Mouse (Mus musculus): Measurements from ENCODE around the gene Irx4. TPM values are rescaled to one million over a fixed set of nuclear protein-coding genes. Genes with fewer than 3 reads are reported as not detected.

The Irx4 gene
- polyA plus RNA-seq, 1 experiment from 2014 or later: 0.15 TPM

DNA sequence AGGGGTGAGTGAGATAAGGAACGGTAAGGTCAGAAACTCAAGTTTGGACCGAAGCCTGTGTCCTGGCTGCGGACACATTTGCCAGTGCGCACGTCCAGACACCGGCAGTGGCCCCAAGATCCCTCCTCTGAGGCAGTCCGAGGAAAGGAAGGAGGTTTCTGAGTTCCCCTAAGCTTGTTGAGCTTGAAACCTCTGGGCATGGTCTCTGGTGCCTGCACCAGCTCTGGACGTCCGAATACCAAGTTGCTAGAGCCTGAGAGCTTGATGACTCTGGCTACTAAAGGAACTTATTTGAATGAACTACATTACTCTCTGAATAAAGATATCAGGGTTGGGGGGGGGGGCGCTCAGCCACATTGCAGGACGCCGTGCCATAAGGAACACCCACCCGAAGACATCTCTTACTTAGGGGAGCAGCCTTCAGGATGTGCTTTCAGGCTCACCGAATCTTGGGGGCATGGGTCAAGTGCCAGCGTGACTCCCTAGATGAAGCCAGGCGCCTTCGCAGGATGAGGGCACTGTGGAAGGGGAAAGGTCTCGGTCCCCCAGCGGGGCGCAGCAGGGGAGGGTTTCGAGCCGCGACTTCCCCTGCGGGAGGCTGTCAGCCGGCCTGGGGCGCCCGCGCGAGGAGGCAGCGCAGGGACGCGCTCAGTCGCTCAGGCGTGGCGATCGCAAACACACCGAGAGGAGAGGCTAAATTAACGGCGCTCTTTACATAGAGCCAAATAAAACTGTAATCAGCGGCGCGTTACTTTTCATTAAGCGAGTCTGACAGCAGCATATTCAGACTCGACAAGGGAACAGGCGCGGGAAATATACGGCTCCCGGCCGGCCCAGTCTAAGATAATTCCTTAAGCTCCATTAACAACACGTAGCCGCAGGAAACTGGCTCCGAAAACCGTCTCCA is 11.3 kb downstream of the Irx4 start:
- Histone ChIP-seq H3K27me3 (peaks cover 87% of the 10 kb centered on the region), H3K9me3 (no peaks in the 10 kb centered on the region), H3K4me2 (peak overlapping the region; percentile 38), H3K36me3 (no peaks in the 10 kb centered on the region), H3K27ac (no peak overlapping the region), H3K4me3 (peak overlapping the region; percentile 20), H3K9ac (no peak overlapping the region), H3K4me1 (peaks cover 16% of the 10 kb centered on the region; the same call in 1 of the 2 replicates)
- no peak for ATAC-seq (ENCODE audit: borderline replicate concordance, extremely low read depth, low FRiP score, low TSS enrichment)
- WGBS: under 1% methylated on average over 53 of the region's 53 CpGs

DNA sequence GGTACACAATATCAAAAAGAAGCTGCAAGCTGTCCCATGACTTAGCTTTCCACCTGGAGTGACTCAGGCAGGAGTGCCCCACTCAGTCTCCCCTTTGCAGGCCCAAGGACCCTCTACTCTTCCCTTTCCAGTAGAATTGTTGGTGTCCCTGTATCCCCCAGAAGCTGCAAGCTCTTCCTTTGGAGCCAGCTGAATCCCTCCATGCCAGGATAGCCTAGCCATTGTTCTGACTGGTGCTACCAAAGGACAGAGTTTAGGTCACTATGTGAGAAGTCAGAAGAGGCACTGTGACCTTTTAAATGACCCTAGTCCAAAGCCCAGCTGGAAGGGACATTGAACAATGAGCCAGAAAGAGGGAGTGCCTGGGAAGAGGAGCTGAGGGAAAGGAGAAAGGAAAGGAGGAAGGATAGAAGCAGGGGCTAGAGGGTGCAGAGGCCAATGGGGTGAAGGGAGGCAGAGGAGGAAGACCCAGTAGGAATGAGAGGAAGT is 12.6 kb downstream of the Irx4 start:
- ATAC-seq (ENCODE audit: borderline replicate concordance, extremely low read depth, low FRiP score, low TSS enrichment): no peak
- Histone ChIP-seq H3K4me3 (no peak overlapping the region), H3K9ac (no peak overlapping the region), H3K27me3 (peaks cover 75% of the 10 kb centered on the region), H3K9me3 (no peaks in the 10 kb centered on the region), H3K36me3 (no peaks in the 10 kb centered on the region), H3K27ac (no peak overlapping the region), H3K4me2 (no peak overlapping the region), H3K4me1 (peaks cover 16% of the 10 kb centered on the region; the same call in 1 of the 2 replicates)

DNA sequence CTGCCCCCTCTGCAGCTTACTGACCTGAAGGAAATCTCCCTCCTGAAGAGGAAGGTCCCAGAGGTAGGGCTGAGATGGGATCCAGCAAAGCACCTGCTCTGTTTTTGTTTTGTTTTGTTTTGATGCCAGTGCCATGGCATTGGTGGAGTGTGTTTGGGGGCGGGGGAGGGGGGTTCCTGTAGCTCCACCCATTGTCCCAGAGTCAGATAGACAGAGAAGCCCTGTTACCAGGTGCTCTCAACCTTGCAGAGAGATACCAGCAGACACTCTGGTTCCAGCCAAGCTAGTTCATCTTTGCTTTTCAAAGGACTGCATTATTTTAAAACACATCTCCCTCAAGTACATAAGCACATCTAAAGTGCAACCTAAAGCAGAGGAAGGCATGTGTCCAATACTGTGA is 13.3 kb downstream of the Irx4 start:
- Histone ChIP-seq H3K4me1 (peaks cover 16% of the 10 kb centered on the region; the same call in 1 of the 2 replicates), H3K4me2 (no peak overlapping the region), H3K27me3 (peaks cover 68% of the 10 kb centered on the region), H3K4me3 (no peak overlapping the region), H3K27ac (no peak overlapping the region), H3K36me3 (no peaks in the 10 kb centered on the region), H3K9ac (no peak overlapping the region), H3K9me3 (no peaks in the 10 kb centered on the region)
- ATAC-seq (ENCODE audit: borderline replicate concordance, extremely low read depth, low FRiP score, low TSS enrichment): no peak
- WGBS: 14% methylated on average over 1 of the region's 1 CpGs

DNA sequence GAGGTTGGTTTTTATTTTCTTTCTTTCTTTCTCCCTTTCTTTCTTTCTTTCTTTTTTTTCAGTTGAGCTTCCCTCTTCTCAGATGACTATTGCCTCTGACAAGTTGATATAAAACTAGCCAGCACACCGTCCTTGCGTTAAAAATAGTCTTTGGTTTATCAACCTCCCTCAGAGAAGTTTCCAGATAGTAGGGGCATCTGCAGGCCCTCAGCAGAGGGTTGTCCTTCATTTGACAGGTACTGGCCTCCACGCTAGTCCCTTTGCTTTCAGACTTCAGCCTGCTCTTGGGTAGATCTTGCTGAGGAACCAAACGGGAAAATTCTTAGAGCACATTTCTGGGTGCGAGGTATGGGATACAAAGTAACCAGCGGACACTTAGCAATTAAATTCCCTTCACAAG is 17.1 kb downstream of the Irx4 start:
- H3K9ac ChIP-seq: no peak overlapping the region
- no peak overlapping the region for H3K4me3 ChIP-seq

DNA sequence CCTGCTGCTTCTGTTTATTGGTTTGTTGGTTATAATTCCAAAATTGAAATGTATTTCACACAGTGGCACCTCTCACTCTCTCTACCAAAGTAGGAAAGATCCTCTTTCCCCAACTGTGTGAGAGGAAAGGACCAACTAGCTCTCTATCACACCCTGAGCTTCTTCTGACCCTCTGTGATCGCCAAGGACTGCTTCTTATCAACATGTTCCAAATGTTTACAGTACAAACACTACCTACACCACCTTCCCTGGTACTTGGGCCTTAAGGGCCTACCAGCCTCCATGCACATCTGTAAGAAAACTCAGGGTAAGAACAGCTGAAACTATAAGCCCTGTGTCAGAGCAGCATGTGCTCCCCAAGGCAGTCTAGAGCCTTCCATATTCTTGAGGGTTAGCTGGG is 17.5 kb downstream of the Irx4 start:
- H3K4me1 ChIP-seq: no peaks in the 10 kb centered on the region
- 13% methylated on average over 1 of the region's 1 CpGs for WGBS
- no peak overlapping the region for H3K27ac ChIP-seq
- H3K9me3 ChIP-seq: no peaks in the 10 kb centered on the region
- no peaks in the 10 kb centered on the region for H3K36me3 ChIP-seq
- H3K9ac ChIP-seq: no peak overlapping the region
- ATAC-seq (ENCODE audit: borderline replicate concordance, extremely low read depth, low FRiP score, low TSS enrichment): no peak
- no peak overlapping the region for H3K4me3 ChIP-seq
- H3K4me2 ChIP-seq: no peak overlapping the region
- peaks cover 25% of the 10 kb centered on the region for H3K27me3 ChIP-seq

More for the DNA sequence above, 17.1 kb downstream of the Irx4 start:
- H3K4me2 ChIP-seq: no peak overlapping the region
- no peaks in the 10 kb centered on the region for H3K36me3 ChIP-seq
- peaks cover 30% of the 10 kb centered on the region for H3K27me3 ChIP-seq
- no peaks in the 10 kb centered on the region for H3K9me3 ChIP-seq
- no peak for ATAC-seq (ENCODE audit: borderline replicate concordance, extremely low read depth, low FRiP score, low TSS enrichment)
- H3K4me1 ChIP-seq: no peaks in the 10 kb centered on the region
- H3K27ac ChIP-seq: no peak overlapping the region
- WGBS: 72% methylated on average over 6 of the region's 6 CpGs

DNA sequence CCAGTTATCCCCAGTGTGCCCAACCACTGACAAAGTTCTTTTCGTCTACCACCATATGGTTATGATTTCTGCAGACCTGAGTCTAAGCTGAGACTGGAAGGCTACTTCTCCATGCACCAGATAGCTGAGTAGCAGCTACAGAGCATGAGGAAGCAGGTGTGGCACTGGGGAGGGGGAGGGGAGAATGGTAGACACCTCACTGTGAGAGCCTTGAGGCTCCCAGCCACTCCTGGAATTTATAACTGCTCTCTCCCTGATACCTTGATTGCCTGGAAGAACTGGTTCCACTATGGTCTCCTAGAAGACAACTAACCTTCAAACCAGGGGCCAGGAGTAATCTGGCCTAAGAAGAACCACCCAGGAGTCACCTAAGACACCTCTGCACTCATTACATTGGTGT is 18.9 kb downstream of the Irx4 start:
- 64% methylated on average over 1 of the region's 1 CpGs for WGBS
- ATAC-seq (ENCODE audit: borderline replicate concordance, extremely low read depth, low FRiP score, low TSS enrichment): no peak
- Histone ChIP-seq H3K36me3 (no peaks in the 10 kb centered on the region), H3K4me1 (no peaks in the 10 kb centered on the region), H3K9ac (no peak overlapping the region), H3K27ac (no peak overlapping the region), H3K27me3 (peaks cover 11% of the 10 kb centered on the region), H3K9me3 (no peaks in the 10 kb centered on the region), H3K4me3 (no peak overlapping the region), H3K4me2 (no peak overlapping the region)

DNA sequence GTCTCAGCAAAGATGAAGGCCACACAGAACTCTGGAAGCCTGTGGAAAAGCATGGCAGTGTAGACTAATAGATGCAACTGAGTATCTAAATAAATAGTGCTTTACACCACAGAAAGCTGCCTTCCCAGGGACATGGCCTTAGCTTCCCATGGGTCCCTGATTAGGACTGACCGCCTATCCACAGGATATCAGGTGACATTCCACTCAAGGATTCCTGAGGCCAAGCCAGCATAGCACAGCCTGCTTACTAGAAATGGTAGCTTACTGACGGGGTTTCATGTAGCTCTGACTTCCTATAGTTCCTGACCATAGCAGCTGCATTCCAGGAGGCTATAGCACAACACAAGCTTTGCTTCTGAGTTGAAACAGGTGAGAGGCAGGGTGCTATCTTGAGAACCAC is 22.1 kb downstream of the Irx4 start:
- ATAC-seq (ENCODE audit: borderline replicate concordance, extremely low read depth, low FRiP score, low TSS enrichment): no peak
- WGBS: 58% methylated on average over 2 of the region's 2 CpGs
- Histone ChIP-seq H3K36me3 (no peaks in the 10 kb centered on the region), H3K9ac (no peak overlapping the region), H3K4me1 (no peaks in the 10 kb centered on the region), H3K4me2 (no peak overlapping the region), H3K9me3 (no peaks in the 10 kb centered on the region), H3K27ac (no peak overlapping the region), H3K4me3 (no peak overlapping the region), H3K27me3 (no peaks in the 10 kb centered on the region)

DNA sequence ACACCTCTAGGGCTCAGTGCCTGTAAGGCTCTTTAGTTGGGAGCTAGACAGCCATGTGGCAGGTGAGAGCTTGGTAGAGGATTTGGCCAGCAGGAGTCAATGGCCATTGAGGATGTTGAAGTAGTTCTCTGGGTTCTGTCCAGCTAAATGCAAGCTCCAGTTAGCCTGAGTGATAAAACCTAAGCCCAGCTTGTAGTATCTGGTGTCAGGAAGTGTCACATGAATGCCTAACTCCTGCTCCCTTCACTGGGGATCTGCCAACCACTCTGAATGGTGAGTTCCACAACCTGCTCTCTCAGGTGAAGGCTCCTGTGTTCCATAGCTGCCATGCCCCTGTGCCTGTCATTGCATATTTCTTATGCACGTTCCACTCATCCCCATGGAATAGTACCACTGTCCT is 23.3 kb downstream of the Irx4 start:
- ATAC-seq (ENCODE audit: borderline replicate concordance, extremely low read depth, low FRiP score, low TSS enrichment): no peak
- Histone ChIP-seq H3K4me2 (no peak overlapping the region), H3K9ac (no peak overlapping the region), H3K4me1 (no peaks in the 10 kb centered on the region), H3K27ac (no peak overlapping the region), H3K27me3 (no peaks in the 10 kb centered on the region), H3K4me3 (no peak overlapping the region), H3K36me3 (no peaks in the 10 kb centered on the region), H3K9me3 (no peaks in the 10 kb centered on the region)
- WGBS: 82% methylated on average over 1 of the region's 1 CpGs

DNA sequence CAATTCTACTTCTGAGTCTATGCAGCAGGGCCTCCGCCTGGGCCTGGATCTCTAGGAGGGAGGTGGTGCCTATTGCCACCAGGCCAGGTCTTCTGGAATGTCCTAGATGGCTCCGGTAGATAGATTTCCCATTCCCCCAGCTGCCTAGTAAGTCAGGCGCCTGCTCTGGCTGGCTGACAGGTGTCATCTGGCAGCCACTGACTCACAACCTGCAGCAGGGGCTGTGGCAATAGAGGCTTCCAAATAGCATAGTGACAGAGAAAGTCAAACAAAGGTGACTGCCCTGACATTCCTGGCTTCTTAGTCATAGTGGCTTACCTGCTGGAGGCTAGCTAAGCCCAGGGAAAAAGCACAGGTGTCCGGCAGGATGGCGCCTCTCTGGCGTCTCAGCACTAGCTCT is 29.9 kb downstream of the Irx4 start:
- H3K27ac ChIP-seq: 0 out of 2 replicates have a peak overlapping the region, but pooled peaks have one; percentile 8

DNA sequence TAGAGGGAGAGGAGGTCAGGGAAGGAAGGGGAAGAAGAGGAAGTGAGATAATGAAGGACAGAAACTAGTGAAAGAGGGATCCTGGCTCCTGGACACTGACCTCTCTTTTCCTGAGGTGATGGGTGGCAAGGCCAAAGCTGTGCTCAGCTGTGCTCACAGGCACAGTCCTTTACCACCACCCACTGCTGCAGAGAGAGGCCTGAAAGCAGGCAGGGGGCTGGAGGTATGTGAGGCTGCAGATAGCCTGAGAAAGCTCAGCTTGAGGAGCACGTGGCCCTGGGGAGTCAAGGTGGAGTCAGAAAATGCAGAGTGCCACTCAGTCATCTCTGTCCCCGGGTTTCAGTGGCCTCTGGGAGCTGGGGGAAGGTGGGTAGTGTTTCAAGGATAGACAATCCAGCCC is 30.8 kb downstream of the Irx4 start:
- H3K27me3 ChIP-seq: no peaks in the 10 kb centered on the region
- H3K4me2 ChIP-seq: no peak overlapping the region
- no peaks in the 10 kb centered on the region for H3K9me3 ChIP-seq
- WGBS: 7% methylated on average over 2 of the region's 2 CpGs
- H3K4me1 ChIP-seq: 0 out of 2 replicates have a peak, but pooled peaks cover 2% of the 10 kb centered on the region
- H3K36me3 ChIP-seq: no peaks in the 10 kb centered on the region
- no peak overlapping the region for H3K27ac ChIP-seq
- no peak overlapping the region for H3K4me3 ChIP-seq
- no peak overlapping the region for H3K9ac ChIP-seq
- ATAC-seq (ENCODE audit: borderline replicate concordance, extremely low read depth, low FRiP score, low TSS enrichment): no peak

More for the DNA sequence above, 29.9 kb downstream of the Irx4 start:
- no peak overlapping the region for H3K9ac ChIP-seq
- 0 out of 2 replicates have a peak, but pooled peaks cover 2% of the 10 kb centered on the region for H3K4me1 ChIP-seq
- H3K4me2 ChIP-seq: no peak overlapping the region
- no peaks in the 10 kb centered on the region for H3K27me3 ChIP-seq
- no peaks in the 10 kb centered on the region for H3K9me3 ChIP-seq
- peak; percentile 68; the same call in 1 of the 2 replicates for ATAC-seq (ENCODE audit: borderline replicate concordance, extremely low read depth, low FRiP score, low TSS enrichment)
- 60% methylated on average over 6 of the region's 6 CpGs for WGBS
- no peaks in the 10 kb centered on the region for H3K36me3 ChIP-seq
- no peak overlapping the region for H3K4me3 ChIP-seq

DNA sequence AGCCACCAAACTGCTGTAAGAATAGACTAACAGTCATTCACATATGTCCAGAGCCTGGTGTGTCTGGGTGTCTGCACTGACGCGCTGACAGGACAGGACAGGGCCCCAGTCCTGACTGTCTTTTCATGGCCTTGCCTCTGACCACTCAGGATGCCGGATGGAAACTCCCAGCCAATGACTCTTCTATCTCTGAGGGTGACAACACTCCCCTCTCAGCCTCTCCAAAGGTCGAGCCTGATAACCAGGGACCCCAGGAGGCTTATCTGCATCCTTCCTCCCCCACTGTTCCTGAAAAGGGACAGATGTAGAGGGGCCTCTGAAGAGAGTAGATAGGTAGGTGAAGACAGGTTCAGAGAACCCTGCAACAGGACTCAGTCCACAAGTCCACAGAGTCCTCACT is 38.4 kb downstream of the Irx4 start:
- WGBS: 57% methylated on average over 4 of the region's 4 CpGs
- ATAC-seq (ENCODE audit: borderline replicate concordance, extremely low read depth, low FRiP score, low TSS enrichment): no peak

DNA sequence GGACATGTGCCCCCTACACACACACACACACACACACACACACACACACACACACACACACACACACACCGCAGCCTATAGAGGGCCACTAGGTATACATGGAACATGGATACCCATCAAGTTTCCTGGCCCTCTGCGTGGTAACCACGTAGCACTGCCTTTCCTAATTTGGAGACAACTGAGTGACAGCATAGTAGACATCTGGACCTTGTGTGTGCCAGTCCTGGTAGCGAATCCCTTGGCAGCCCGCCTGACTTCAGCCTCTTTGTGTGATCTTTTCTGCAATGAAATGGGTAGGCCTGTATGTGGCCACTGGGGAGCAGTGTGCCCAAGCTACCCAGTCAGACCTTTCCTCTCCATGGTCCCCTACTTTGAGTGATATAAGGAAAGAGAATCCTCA is 39.0 kb downstream of the Irx4 start:
- H3K9ac ChIP-seq: no peak overlapping the region
- no peaks in the 10 kb centered on the region for H3K4me1 ChIP-seq

More for the DNA sequence above, 38.4 kb downstream of the Irx4 start:
- Histone ChIP-seq H3K9me3 (no peaks in the 10 kb centered on the region), H3K9ac (no peak overlapping the region), H3K4me3 (no peak overlapping the region), H3K36me3 (no peaks in the 10 kb centered on the region), H3K4me1 (no peaks in the 10 kb centered on the region), H3K4me2 (no peak overlapping the region), H3K27me3 (no peaks in the 10 kb centered on the region), H3K27ac (no peak overlapping the region)

More for the DNA sequence above, 39.0 kb downstream of the Irx4 start:
- no peak for ATAC-seq (ENCODE audit: borderline replicate concordance, extremely low read depth, low FRiP score, low TSS enrichment)
- 84% methylated on average over 5 of the region's 5 CpGs for WGBS
- H3K4me3 ChIP-seq: no peak overlapping the region
- H3K27ac ChIP-seq: no peak overlapping the region
- no peak overlapping the region for H3K4me2 ChIP-seq
- no peaks in the 10 kb centered on the region for H3K36me3 ChIP-seq
- no peaks in the 10 kb centered on the region for H3K9me3 ChIP-seq
- no peaks in the 10 kb centered on the region for H3K27me3 ChIP-seq

Measured in lung, embryonic 15.5 days (tissue).